Mouse (Mus musculus): Measurements from ENCODE around the gene Efnb2. TPM values are rescaled to one million over a fixed set of nuclear protein-coding genes. Genes with fewer than 3 reads are reported as not detected.

The Efnb2 gene
- 61.5 and 64.7 TPM in 2 replicates for polyA plus RNA-seq (2016; fragmentation: Nextera tagmentation; extraction: Ambion mirVana)

DNA sequence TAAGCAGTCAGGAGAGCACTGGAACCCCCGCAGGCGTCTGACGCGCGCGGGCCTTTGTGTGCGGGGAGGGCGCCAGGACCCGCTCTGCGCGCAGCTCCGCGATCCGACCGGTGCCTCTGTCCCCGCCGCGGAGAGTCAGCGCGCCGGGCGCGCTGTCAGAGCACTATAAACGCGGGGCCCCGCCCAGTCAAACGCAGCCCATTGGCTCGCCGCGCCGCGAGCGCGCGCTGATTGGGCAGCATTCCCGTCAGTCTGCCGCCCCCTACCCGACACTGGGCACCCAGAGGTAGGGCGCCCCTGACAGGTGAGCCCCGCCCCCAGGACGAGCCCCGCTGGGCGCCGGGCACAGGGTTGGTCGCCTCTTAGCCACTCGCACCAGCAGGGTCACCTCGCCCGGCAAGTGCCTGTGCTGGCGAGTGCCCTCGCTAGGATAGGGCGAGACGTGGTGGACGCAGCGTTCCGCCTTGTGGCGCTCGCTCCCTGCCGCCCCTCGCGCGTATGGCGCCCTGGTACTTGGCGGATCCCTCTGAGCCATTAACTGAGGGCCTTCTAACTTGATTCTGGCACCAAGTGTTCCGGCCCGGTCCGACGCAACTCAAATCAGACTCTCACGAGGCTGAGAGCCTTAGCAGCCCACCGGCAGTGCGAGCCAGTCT, at the start of gene Efnb2:
Gene Efnb2 (minus strand): TSS at position 140 of the 656 bp plus-strand sequence.
- ATAC-seq (ENCODE audit: low FRiP score): peak; percentile 93

DNA sequence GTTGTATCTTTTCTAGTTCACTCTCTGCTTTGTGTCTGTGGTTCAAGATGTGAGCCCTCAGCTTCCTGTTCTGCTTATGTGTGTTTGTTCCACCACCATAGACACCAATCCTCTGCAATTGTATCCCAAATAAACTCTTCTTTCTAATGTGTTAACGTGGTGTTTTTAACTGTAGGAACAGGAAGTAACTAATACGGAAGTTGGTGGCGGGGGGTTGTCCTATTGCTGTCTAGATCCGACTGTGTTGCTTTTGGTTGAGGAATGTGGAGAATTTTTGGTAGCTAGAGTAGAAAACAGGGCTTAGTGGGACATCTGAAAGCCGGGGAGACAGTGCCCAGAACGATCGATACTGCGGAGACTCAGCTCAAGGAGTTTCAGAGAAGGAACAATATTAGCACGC, 43.8 kb upstream of the Efnb2 start:
- no peaks in the 10 kb centered on the region for H3K36me3 ChIP-seq
- no peak overlapping the region for H3K27ac ChIP-seq
- no peak overlapping the region for H3K4me2 ChIP-seq (replicated peaks)
- H3K4me1 ChIP-seq: no peaks in the 10 kb centered on the region
- 69% methylated on average over 9 of the region's 9 CpGs for WGBS
- H3K9me3 ChIP-seq (replicated peaks): no peaks in the 10 kb centered on the region; the same call in 1 of the 2 replicates
- ATAC-seq (ENCODE audit: low FRiP score): no peak
- no peaks in the 10 kb centered on the region for H3K27me3 ChIP-seq
- H3K9ac ChIP-seq: no peak overlapping the region
- no peak overlapping the region for H3K4me3 ChIP-seq

More for the DNA sequence above, at the start of gene Efnb2:
- no peaks in the 10 kb centered on the region for H3K27me3 ChIP-seq
- H3K36me3 ChIP-seq: no peaks in the 10 kb centered on the region
- peak within 1 kb of the TSS; percentile 98 for H3K4me3 ChIP-seq
- no peaks in the 10 kb centered on the region for H3K9me3 ChIP-seq (replicated peaks)
- H3K4me1 ChIP-seq: peaks cover 8% of the 10 kb centered on the region
- WGBS: under 1% methylated on average over 70 of the region's 70 CpGs
- peak within 1 kb of the TSS; percentile 92 for H3K4me2 ChIP-seq (replicated peaks)
- peak within 1 kb of the TSS; percentile 99 for H3K9ac ChIP-seq
- H3K27ac ChIP-seq: peak within 1 kb of the TSS; percentile 95

DNA sequence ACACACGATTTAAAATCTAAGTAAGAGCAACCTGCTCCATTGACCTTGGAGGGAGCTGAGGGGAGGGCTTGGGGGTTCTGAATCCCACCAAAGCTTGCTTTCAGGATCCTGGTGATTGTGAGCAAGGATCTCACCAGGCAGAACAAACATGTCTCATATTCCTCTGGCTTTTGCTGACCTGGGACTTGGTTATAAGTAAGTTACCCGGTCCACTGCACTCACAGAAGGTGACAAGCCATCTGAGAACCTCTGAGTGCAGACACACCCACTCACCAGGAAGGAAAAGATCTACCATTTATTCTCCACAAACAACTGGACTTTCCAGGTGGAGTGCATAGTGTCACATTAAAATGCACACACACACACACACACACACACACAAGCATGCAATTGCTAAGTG, 42.6 kb upstream of the Efnb2 start:
- Histone ChIP-seq H3K9me3 (replicated peaks) (no peaks in the 10 kb centered on the region; the same call in 1 of the 2 replicates), H3K9ac (no peak overlapping the region), H3K27ac (no peak overlapping the region), H3K4me1 (no peaks in the 10 kb centered on the region), H3K4me3 (no peak overlapping the region), H3K36me3 (no peaks in the 10 kb centered on the region), H3K4me2 (replicated peaks) (no peak overlapping the region), H3K27me3 (no peaks in the 10 kb centered on the region)
- ATAC-seq (ENCODE audit: low FRiP score): no peak
- WGBS: 78% methylated on average over 2 of the region's 2 CpGs

DNA sequence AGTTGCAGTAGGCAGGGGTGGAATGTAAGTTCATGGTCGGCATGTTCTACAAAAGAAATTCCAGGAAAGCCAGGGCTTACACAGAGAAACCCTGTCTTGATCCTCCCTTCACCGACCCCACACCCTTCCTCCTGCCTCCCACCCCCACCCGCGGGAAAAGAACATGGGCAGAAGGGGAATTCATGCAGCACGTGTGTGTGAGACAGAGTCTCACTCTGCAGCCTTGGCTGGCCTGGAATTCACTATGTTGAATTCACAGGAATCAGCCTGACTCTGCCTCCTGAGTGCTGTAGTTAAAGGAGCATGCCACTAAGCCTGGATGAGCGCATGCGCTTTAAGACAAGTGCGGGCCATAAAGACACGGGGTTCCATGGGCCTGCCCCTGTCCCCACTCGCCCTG, 39.8 kb upstream of the Efnb2 start:
- H3K27ac ChIP-seq: no peak overlapping the region
- no peaks in the 10 kb centered on the region for H3K27me3 ChIP-seq
- H3K9ac ChIP-seq: no peak overlapping the region
- H3K36me3 ChIP-seq: no peaks in the 10 kb centered on the region
- ATAC-seq (ENCODE audit: low FRiP score): no peak
- no peaks in the 10 kb centered on the region; the same call in 1 of the 2 replicates for H3K9me3 ChIP-seq (replicated peaks)
- no peak overlapping the region for H3K4me2 ChIP-seq (replicated peaks)
- H3K4me1 ChIP-seq: no peaks in the 10 kb centered on the region
- H3K4me3 ChIP-seq: no peak overlapping the region
- WGBS: 81% methylated on average over 10 of the region's 10 CpGs

DNA sequence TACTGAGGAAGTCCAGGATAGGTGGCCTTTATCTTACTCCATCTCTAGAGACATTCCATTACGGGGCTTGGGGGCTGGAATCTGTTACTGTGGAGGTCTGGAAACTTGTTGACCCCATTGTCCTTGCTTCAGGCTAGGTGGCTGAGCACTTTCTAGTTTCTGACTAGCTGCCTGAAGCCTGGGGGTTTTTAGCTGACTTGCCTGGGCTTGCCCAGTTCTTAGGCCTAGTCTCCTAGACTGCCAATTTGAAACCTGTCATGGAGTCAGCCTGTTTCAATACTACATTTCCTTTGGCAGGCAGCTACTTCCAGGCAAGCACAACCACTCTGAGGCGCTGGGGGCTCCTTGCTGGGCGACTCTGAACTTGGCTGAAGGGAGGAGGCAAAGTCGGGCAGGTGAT, 39.2 kb upstream of the Efnb2 start:
- Histone ChIP-seq H3K9ac (no peak overlapping the region), H3K4me3 (no peak overlapping the region), H3K27ac (no peak overlapping the region), H3K27me3 (no peaks in the 10 kb centered on the region), H3K4me1 (no peaks in the 10 kb centered on the region), H3K36me3 (no peaks in the 10 kb centered on the region), H3K9me3 (replicated peaks) (no peaks in the 10 kb centered on the region; the same call in 1 of the 2 replicates), H3K4me2 (replicated peaks) (no peak overlapping the region)
- ATAC-seq (ENCODE audit: low FRiP score): no peak
- WGBS: 78% methylated on average over 4 of the region's 4 CpGs

DNA sequence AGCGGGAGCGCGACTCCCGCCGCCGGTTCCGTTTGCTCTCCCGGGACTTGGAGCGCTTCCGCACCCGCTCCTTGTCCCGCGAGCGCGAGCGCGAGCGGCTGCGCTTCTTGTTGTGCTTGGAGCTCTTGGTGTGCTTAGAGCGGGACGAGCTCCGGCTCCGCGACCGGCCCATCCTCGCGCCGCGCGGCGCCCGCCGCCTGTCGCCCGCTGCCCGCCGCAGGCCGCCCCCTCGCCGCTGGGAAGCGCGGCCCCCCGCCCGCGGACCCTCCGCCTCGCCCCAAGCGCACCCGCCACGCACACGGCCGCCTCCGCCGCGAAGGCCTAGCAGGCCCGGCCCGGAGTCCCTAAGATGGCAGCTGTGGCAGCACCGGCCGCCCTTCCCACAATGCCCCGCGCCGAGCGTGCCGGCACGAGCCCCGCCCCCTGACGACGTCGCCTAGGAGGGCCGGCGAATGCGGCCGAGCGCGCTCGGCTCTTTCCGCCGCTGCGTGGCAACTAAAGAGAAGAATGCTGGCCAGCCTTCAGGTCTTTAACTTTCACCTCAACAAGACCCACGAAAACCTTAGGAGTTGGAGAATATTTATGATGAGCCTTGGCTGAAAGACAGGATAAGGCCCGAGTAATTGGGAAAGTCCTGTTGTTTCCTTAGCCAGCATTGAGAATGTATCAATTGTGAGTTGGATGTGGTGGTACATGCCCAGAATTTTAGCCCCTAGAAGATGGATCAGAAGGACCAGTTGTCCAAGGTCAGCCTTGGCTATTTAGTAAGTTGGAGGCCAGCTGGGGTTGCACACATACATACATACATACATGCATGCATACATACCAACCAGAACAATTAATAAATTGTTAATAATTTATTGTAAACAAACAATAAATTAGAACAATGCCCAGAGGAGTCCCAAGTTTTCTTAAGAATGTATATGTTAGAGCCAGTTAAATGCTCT, 29.4 kb upstream of the Efnb2 start, which contains the start of gene Arglu1:
Gene Arglu1 (minus strand): TSS at position 376 of the 947 bp plus-strand sequence.
- Histone ChIP-seq H3K9ac (peak within 1 kb of the TSS; percentile 100), H3K4me2 (replicated peaks) (peak within 1 kb of the TSS; percentile 78), H3K36me3 (no peaks in the 10 kb centered on the region), H3K4me3 (peak within 1 kb of the TSS; percentile 65), H3K27me3 (no peaks in the 10 kb centered on the region), H3K27ac (peak within 1 kb of the TSS; percentile 98), H3K4me1 (peaks cover 37% of the 10 kb centered on the region), H3K9me3 (replicated peaks) (no peaks in the 10 kb centered on the region)
- peak; percentile 94 for ATAC-seq (ENCODE audit: low FRiP score)
- under 1% methylated on average over 68 of the region's 81 CpGs for WGBS

DNA sequence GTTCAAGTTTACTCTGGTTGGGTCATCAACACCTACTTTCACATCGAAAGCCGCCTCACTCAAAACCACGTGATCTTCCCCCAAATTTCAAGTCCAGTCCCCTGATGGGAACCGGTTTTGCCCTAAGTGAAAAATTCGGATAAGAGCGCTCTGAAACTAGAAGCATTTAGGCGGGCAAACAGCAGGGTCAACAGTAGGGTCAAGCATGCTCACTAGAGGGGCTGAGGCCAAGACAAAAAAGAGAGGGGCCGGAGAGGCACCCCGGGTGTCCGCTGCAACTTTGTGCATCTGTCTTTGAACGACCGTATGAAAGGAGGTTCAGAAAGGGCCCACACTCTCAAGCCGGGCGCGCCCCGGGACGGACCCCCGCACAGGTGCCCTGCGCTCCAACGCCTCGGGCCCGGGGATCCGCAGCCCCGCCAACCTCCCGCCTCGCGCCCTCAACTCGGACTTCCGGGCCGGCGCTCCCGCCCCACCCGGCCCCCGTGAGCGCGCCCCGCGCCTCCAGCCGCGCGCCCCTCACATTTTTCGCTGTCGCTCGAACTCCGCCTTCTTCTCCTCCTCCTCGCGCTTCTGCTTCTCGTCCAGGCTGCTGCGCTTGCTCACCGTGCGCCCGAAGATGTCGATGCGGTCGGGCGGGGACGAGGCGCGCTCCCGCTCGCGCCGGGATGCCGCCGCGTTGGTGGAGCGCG, 28.6 kb upstream of the Efnb2 start:
- ATAC-seq (ENCODE audit: low FRiP score): peak; percentile 82
- under 1% methylated on average over 66 of the region's 68 CpGs for WGBS
- Histone ChIP-seq H3K27me3 (no peaks in the 10 kb centered on the region), H3K4me3 (peak overlapping the region; percentile 65), H3K27ac (peak overlapping the region; percentile 98), H3K4me2 (replicated peaks) (peak overlapping the region; percentile 78), H3K9me3 (replicated peaks) (no peaks in the 10 kb centered on the region), H3K4me1 (peaks cover 38% of the 10 kb centered on the region), H3K36me3 (no peaks in the 10 kb centered on the region), H3K9ac (peak overlapping the region; percentile 100)

DNA sequence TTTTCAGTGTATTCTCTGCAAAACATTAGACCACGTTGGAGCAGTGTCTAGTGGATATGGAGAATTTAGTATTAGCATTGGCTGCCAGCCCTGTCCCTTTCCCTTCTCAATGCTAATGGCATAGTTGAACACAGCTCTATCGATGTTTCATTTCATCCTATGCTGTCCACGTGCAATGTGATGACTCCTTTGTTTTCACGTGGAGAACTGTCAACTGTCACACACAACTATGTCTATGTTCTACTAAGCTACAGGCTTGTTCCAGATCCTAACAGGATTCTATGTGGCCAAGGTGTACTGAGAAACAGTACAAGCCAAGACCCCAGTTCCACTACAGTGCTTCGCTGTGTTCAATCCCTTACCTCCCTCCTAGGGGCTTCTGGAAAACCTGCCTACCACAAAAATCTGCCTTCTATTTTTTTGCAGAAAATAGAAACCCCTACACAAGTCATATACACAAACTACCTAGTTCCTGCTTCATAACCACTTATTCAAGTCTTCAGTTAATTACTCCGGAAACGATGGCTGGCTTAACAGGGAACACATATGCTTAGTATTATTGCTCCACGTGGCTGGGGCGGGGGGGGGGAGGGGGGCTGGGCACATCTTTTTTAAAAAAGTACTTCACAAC, 27.9 kb upstream of the Efnb2 start:
- Histone ChIP-seq H3K4me1 (peaks cover 38% of the 10 kb centered on the region), H3K4me3 (peak overlapping the region; percentile 65), H3K27me3 (no peaks in the 10 kb centered on the region), H3K4me2 (replicated peaks) (peak overlapping the region; percentile 78), H3K36me3 (no peaks in the 10 kb centered on the region), H3K9me3 (replicated peaks) (no peaks in the 10 kb centered on the region), H3K27ac (0 out of 2 replicates have a peak overlapping the region, but pooled peaks have one; percentile 98), H3K9ac (peak overlapping the region; percentile 100)
- ATAC-seq (ENCODE audit: low FRiP score): peak; percentile 20; the same call in 1 of the 2 replicates
- 12% methylated on average over 9 of the region's 9 CpGs for WGBS

DNA sequence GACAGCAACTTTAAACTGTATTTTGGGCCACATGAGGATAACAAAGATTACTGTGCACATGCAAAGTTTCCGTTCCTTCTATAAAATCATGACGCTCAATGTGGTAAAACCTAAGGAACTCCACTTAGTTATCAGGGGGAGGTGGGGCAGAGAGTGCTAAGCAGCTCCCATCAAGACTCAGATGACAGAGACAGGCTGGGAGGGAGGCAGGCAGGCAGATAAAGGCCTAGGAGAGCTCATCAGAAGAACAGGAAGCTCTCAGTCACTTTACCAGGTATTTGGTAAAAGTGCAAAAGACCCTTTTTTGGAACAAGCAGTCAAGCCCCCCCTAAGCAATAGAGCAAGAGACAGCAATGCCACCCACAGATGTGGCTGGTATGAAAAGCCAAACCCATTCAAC, 24.5 kb upstream of the Efnb2 start:
- Histone ChIP-seq H3K27ac (no peak overlapping the region), H3K27me3 (no peaks in the 10 kb centered on the region), H3K4me1 (peaks cover 35% of the 10 kb centered on the region), H3K4me3 (no peak overlapping the region), H3K36me3 (peaks cover 25% of the 10 kb centered on the region), H3K9ac (no peak overlapping the region), H3K9me3 (replicated peaks) (no peaks in the 10 kb centered on the region), H3K4me2 (replicated peaks) (no peak overlapping the region)
- WGBS: 89% methylated on average over 2 of the region's 2 CpGs
- no peak for ATAC-seq (ENCODE audit: low FRiP score)

DNA sequence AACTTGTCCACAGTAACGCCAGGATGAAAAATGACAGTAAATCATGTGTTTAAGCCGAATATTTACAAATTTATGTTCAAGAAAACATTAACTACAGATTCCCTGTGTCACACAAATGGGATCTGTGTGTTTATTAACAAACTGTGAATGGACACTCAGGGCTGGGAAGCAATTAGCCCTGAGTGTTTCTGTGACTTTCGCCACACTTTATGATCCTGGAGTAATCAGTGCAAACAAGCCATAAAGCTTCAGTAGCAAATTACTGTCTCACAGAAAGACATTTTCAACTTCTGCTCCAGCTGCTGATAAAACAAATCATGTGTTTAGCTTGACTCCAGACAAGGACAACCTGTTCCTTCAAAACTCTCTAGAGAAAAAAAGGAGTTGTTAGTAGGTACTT, 21.7 kb upstream of the Efnb2 start:
- Histone ChIP-seq H3K4me2 (replicated peaks) (no peak overlapping the region), H3K4me3 (no peak overlapping the region), H3K4me1 (peaks cover 20% of the 10 kb centered on the region), H3K27ac (no peak overlapping the region), H3K9ac (no peak overlapping the region), H3K9me3 (replicated peaks) (no peaks in the 10 kb centered on the region), H3K36me3 (peaks cover 41% of the 10 kb centered on the region), H3K27me3 (no peaks in the 10 kb centered on the region)
- 92% methylated on average over 3 of the region's 3 CpGs for WGBS
- no peak for ATAC-seq (ENCODE audit: low FRiP score)

DNA sequence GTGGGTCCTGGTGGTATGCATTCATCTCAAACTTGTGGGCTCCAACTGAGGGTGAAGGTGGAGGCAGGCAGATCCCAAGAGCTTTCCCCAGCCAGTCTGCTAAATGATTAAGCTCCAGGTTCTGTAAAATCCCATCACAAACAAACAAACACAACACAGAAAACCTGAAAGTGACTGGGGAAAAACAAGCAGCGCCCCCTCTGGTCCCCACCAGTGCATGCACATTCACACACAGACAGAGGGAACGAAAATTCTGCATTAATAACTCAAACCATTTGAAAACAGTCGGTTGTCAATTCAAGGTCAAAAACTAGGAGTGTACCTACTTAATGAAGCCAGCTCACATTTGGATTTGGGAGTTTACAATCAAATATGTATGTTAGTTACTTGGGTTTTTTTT, 17.2 kb upstream of the Efnb2 start:
- ATAC-seq (ENCODE audit: low FRiP score): no peak
- Histone ChIP-seq H3K9ac (no peak overlapping the region), H3K4me1 (no peaks in the 10 kb centered on the region), H3K36me3 (peaks cover 59% of the 10 kb centered on the region), H3K4me2 (replicated peaks) (no peak overlapping the region), H3K9me3 (replicated peaks) (no peaks in the 10 kb centered on the region), H3K27ac (no peak overlapping the region), H3K4me3 (no peak overlapping the region), H3K27me3 (no peaks in the 10 kb centered on the region)
- WGBS: 84% methylated on average over 3 of the region's 3 CpGs

Data from hindbrain, embryonic 12.5 days (tissue).